Mouse (Mus musculus): Measurements from ENCODE around the gene Gm48552. TPM values are rescaled to one million over a fixed set of nuclear protein-coding genes. Genes with fewer than 3 reads are reported as not detected.

The Gm48552 gene
- polyA plus RNA-seq, 1 experiment from 2014 or later = 1.4 TPM

GRCm38 (mm10) chr10:81407539-81408423 is 19.0 kb downstream of the Gm48552 start:
- Histone ChIP-seq H3K27me3 (ENCODE audit: insufficient read depth, low read length) (no peaks in the 10 kb centered on the region), H3K4me3 (ENCODE audit: low read depth, low read length) (peak overlapping the region; percentile 27), H3K4me1 (ENCODE audit: insufficient read depth) (peaks cover 45% of the 10 kb centered on the region), H3K9ac (peak overlapping the region; percentile 38; the same call in 1 of the 2 replicates), H3K36me3 (ENCODE audit: insufficient read depth) (peaks cover 72% of the 10 kb centered on the region), H3K27ac (ENCODE audit: low read depth) (peak overlapping the region; percentile 46; the same call in 1 of the 2 replicates), H3K4me2 (peak overlapping the region; percentile 56), H3K9me3 (ENCODE audit: low read depth, low read length) (no peaks in the 10 kb centered on the region)
- DNase-seq (peak; percentile 94), ATAC-seq (ENCODE audit: insufficient read depth) (peak; percentile 15)
- no peak; the same call in 1 of the 2 replicates for TF ChIP-seq CTCF (IDR thresholded peaks at IDR 0.05; ENCODE audit: low read depth)
- WGBS = 23% methylated on average over 31 of the region's 31 CpGs

- no peak overlapping the region for H3K9ac ChIP-seq
- peak overlapping the region; percentile 46; the same call in 1 of the 2 replicates for H3K27ac ChIP-seq (ENCODE audit: low read depth)
- H3K27me3 ChIP-seq (ENCODE audit: insufficient read depth, low read length) = no peaks in the 10 kb centered on the region
- H3K9me3 ChIP-seq (ENCODE audit: low read depth, low read length) = no peaks in the 10 kb centered on the region
- ATAC-seq (ENCODE audit: insufficient read depth) (no peak), DNase-seq (no peak)
- H3K4me3 ChIP-seq (ENCODE audit: low read depth, low read length) = no peak overlapping the region
- H3K4me2 ChIP-seq = peak overlapping the region; percentile 56; the same call in 1 of the 2 replicates
- TF ChIP-seq CTCF (IDR thresholded peaks at IDR 0.05; ENCODE audit: low read depth) = no peak
- peaks cover 72% of the 10 kb centered on the region for H3K36me3 ChIP-seq (ENCODE audit: insufficient read depth)
- H3K4me1 ChIP-seq (ENCODE audit: insufficient read depth) = peaks cover 44% of the 10 kb centered on the region
- WGBS = 58% methylated on average over 13 of the region's 13 CpGs
These were observed 19.6 kb downstream of the Gm48552 start for GRCm38 (mm10) chr10:81408424-81408729.

DNA sequence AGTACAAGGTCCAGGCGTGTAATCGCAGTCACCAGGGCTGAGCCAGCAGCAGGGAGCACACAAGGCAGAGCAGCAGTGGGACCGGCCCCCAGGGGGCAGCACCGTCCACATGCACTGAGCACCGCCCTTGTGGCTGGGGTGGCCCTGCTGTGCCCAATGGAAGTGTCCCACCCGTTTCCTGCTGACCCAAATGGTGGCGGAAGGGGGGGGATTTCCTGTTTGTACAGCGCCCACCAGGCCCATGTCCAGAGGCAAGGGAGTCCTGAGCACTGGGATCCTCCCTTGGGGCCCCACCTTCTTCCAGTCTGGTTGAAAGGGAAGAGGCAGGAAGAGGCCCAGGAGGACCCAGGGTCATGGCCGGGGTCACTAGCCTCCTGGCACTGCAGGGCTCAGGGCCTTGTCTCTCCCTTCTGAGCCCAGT is 20.1 kb downstream of the Gm48552 start:
- no peaks in the 10 kb centered on the region for H3K27me3 ChIP-seq (ENCODE audit: insufficient read depth, low read length)
- peak overlapping the region; percentile 58 for H3K27ac ChIP-seq (ENCODE audit: low read depth)
- peaks cover 67% of the 10 kb centered on the region for H3K36me3 ChIP-seq (ENCODE audit: insufficient read depth)
- no peak overlapping the region; the same call in 1 of the 2 replicates for H3K4me3 ChIP-seq (ENCODE audit: low read depth, low read length)
- H3K9me3 ChIP-seq (ENCODE audit: low read depth, low read length) = no peaks in the 10 kb centered on the region
- WGBS = 30% methylated on average over 9 of the region's 9 CpGs
- TF ChIP-seq CTCF (IDR thresholded peaks at IDR 0.05; ENCODE audit: low read depth) = peak; percentile 93
- peak; percentile 36 for ATAC-seq (ENCODE audit: insufficient read depth)
- peaks cover 44% of the 10 kb centered on the region for H3K4me1 ChIP-seq (ENCODE audit: insufficient read depth)
- no peak overlapping the region for H3K9ac ChIP-seq
- DNase-seq = peak; percentile 89
- H3K4me2 ChIP-seq = no peak overlapping the region

DNA sequence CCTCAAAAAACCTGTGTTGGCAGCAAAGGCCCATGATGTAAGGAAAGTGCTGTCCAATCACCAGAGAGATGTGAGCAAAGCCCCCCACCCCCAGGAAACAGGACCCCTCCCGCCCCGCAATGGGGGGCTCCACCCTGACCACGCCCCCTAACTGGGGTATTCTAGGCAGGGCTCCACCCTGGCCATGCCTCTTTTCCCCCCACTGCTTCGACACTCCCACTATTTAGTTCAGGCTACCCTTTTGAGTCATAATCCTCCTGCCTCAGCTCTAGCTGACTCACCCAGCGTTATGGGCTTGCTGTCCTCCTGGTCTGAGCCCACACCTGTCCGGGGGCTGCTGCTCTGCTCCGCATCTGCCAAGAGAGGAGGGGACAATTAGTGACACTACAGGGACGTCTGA is 20.5 kb downstream of the Gm48552 start:
- Histone ChIP-seq H3K9me3 (ENCODE audit: low read depth, low read length) (no peaks in the 10 kb centered on the region), H3K36me3 (ENCODE audit: insufficient read depth) (peaks cover 62% of the 10 kb centered on the region), H3K4me1 (ENCODE audit: insufficient read depth) (peaks cover 49% of the 10 kb centered on the region), H3K9ac (no peak overlapping the region), H3K4me2 (peak overlapping the region; percentile 49), H3K27me3 (ENCODE audit: insufficient read depth, low read length) (no peaks in the 10 kb centered on the region), H3K27ac (ENCODE audit: low read depth) (peak overlapping the region; percentile 58), H3K4me3 (ENCODE audit: low read depth, low read length) (peak overlapping the region; percentile 19)
- no peak for TF ChIP-seq CTCF (IDR thresholded peaks at IDR 0.05; ENCODE audit: low read depth)
- peak; percentile 66 for DNase-seq
- 33% methylated on average over 8 of the region's 8 CpGs for WGBS
- ATAC-seq (ENCODE audit: insufficient read depth) = no peak

DNA sequence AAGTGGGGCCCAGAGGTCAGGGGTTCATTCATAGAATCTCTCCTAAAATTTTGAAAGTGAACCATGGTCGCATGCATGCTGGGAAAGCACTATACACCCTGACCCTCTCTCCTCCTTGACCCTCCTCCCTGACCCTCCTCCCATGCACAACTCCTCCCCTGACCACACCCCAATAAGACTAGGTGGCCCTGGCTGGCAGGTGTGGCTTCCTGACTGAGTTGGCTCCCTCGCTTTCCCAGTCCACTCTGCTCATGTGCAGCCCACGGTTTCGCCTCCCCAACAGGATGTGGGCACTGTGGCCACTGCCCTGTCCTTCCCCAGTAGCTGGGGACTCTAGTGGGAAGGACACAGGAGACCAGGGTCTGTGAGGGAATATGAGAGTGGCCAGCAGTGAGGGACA is 21.5 kb downstream of the Gm48552 start:
- Histone ChIP-seq H3K9ac (no peak overlapping the region), H3K4me3 (ENCODE audit: low read depth, low read length) (peak overlapping the region; percentile 19; the same call in 1 of the 2 replicates), H3K27me3 (ENCODE audit: insufficient read depth, low read length) (no peaks in the 10 kb centered on the region), H3K36me3 (ENCODE audit: insufficient read depth) (peaks cover 52% of the 10 kb centered on the region), H3K4me2 (peak overlapping the region; percentile 49), H3K9me3 (ENCODE audit: low read depth, low read length) (no peaks in the 10 kb centered on the region), H3K27ac (ENCODE audit: low read depth) (peak overlapping the region; percentile 92; the same call in 1 of the 2 replicates), H3K4me1 (ENCODE audit: insufficient read depth) (peaks cover 57% of the 10 kb centered on the region)
- no peak for TF ChIP-seq CTCF (IDR thresholded peaks at IDR 0.05; ENCODE audit: low read depth)
- ATAC-seq (ENCODE audit: insufficient read depth) (no peak), DNase-seq (no peak)
- WGBS = 65% methylated on average over 4 of the region's 4 CpGs

- Histone ChIP-seq H3K9ac (no peak overlapping the region), H3K36me3 (ENCODE audit: insufficient read depth) (peaks cover 46% of the 10 kb centered on the region), H3K27ac (ENCODE audit: low read depth) (peak overlapping the region; percentile 92), H3K27me3 (ENCODE audit: insufficient read depth, low read length) (no peaks in the 10 kb centered on the region), H3K4me2 (peak overlapping the region; percentile 49), H3K4me3 (ENCODE audit: low read depth, low read length) (0 out of 2 replicates have a peak overlapping the region, but pooled peaks have one; percentile 8), H3K9me3 (ENCODE audit: low read depth, low read length) (no peaks in the 10 kb centered on the region), H3K4me1 (ENCODE audit: insufficient read depth) (peaks cover 57% of the 10 kb centered on the region)
- no peak for TF ChIP-seq CTCF (IDR thresholded peaks at IDR 0.05; ENCODE audit: low read depth)
- no peak for ATAC-seq (ENCODE audit: insufficient read depth)
- WGBS = 64% methylated on average over 9 of the region's 9 CpGs
- DNase-seq = no peak
These were observed 22.2 kb downstream of the Gm48552 start for GRCm38 (mm10) chr10:81410981-81411380.
